Mouse (Mus musculus): ENCODE measurements at regions not wholly inside any gene's neighbourhood (a gene's known extent, or its start where the extent isn't known, plus 50 kb on each side); places are given as distances from the start of the nearest gene placed in this dataset.

- TF ChIP-seq POLR2A (IDR thresholded peaks at IDR 0.05; ENCODE audit: extremely low read depth, insufficient read depth, low read length): no peak
- no peak for TF ChIP-seq CTCF (IDR thresholded peaks at IDR 0.05; ENCODE audit: low read depth, low read length)
Measured at GRCm38 (mm10) chr7:83242233-83242632, 342.5 kb upstream of the Tmc3 start.

Measured in liver, adult 2 months (tissue).